Mouse (Mus musculus): ENCODE measurements around the gene Anapc4. TPM values are rescaled to one million over a fixed set of nuclear protein-coding genes. Genes with fewer than 3 reads are reported as not detected.

Anapc4 gene
- polyA plus RNA-seq, 1 experiment from 2014 or later = 24.9 TPM

GRCm38 (mm10) chr5:52904671-52905070, 70.9 kb downstream of the Anapc4 start:
- Histone ChIP-seq H3K27me3 (no peaks in the 10 kb centered on the region), H3K4me3 (replicated peaks) (no peak overlapping the region), H3K4me1 (replicated peaks) (no peaks in the 10 kb centered on the region; the same call in 1 of the 2 replicates), H3K27ac (replicated peaks) (no peak overlapping the region), H3K9me3 (replicated peaks) (no peaks in the 10 kb centered on the region), H3K9ac (no peak overlapping the region), H3K4me2 (no peak overlapping the region), H3K36me3 (replicated peaks) (no peaks in the 10 kb centered on the region)
- 30% methylated on average over 6 of the region's 6 CpGs for WGBS (ENCODE audit: insufficient replicate concordance)
- ATAC-seq (ENCODE audit: insufficient read depth) = no peak

- Histone ChIP-seq H3K27me3 (no peaks in the 10 kb centered on the region), H3K36me3 (replicated peaks) (no peaks in the 10 kb centered on the region), H3K27ac (replicated peaks) (no peak overlapping the region), H3K4me2 (no peak overlapping the region), H3K9ac (no peak overlapping the region), H3K4me3 (replicated peaks) (no peak overlapping the region), H3K9me3 (replicated peaks) (no peaks in the 10 kb centered on the region), H3K4me1 (replicated peaks) (no peaks in the 10 kb centered on the region; the same call in 1 of the 2 replicates)
- no peak for ATAC-seq (ENCODE audit: insufficient read depth)
- 65% methylated on average over 3 of the region's 3 CpGs for WGBS (ENCODE audit: insufficient replicate concordance)
These were observed 74.4 kb downstream of the Anapc4 start for GRCm38 (mm10) chr5:52908246-52908645.

- Histone ChIP-seq H3K27me3 (no peaks in the 10 kb centered on the region), H3K4me2 (peak overlapping the region; percentile 47), H3K4me1 (replicated peaks) (no peaks in the 10 kb centered on the region), H3K4me3 (replicated peaks) (peak overlapping the region; percentile 19), H3K9ac (no peak overlapping the region), H3K36me3 (replicated peaks) (no peaks in the 10 kb centered on the region), H3K27ac (replicated peaks) (no peak overlapping the region), H3K9me3 (replicated peaks) (no peaks in the 10 kb centered on the region)
- no peak for ATAC-seq (ENCODE audit: insufficient read depth)
- WGBS (ENCODE audit: insufficient replicate concordance) = 13% methylated on average over 12 of the region's 12 CpGs
These were observed 76.4 kb downstream of the Anapc4 start for GRCm38 (mm10) chr5:52910159-52910591.

- Histone ChIP-seq H3K27me3 (no peaks in the 10 kb centered on the region), H3K9me3 (replicated peaks) (no peaks in the 10 kb centered on the region), H3K36me3 (replicated peaks) (no peaks in the 10 kb centered on the region), H3K27ac (replicated peaks) (no peak overlapping the region), H3K4me3 (replicated peaks) (no peak overlapping the region), H3K4me2 (no peak overlapping the region), H3K9ac (no peak overlapping the region), H3K4me1 (replicated peaks) (no peaks in the 10 kb centered on the region)
- WGBS (ENCODE audit: insufficient replicate concordance) = 77% methylated on average over 10 of the region's 10 CpGs
- ATAC-seq (ENCODE audit: insufficient read depth) = no peak
These were observed 77.6 kb downstream of the Anapc4 start for GRCm38 (mm10) chr5:52911286-52911870.

GRCm38 (mm10) chr5:52913711-52914110, 79.9 kb downstream of the Anapc4 start:
- no peaks in the 10 kb centered on the region for H3K4me1 ChIP-seq (replicated peaks)
- H3K9me3 ChIP-seq (replicated peaks) = no peaks in the 10 kb centered on the region
- H3K27ac ChIP-seq (replicated peaks) = no peak overlapping the region
- no peak for ATAC-seq (ENCODE audit: insufficient read depth)
- no peak overlapping the region for H3K9ac ChIP-seq
- no peaks in the 10 kb centered on the region for H3K27me3 ChIP-seq
- H3K4me2 ChIP-seq = no peak overlapping the region
- H3K36me3 ChIP-seq (replicated peaks) = no peaks in the 10 kb centered on the region
- H3K4me3 ChIP-seq (replicated peaks) = no peak overlapping the region
- WGBS (ENCODE audit: insufficient replicate concordance) = 70% methylated on average over 7 of the region's 7 CpGs

GRCm38 (mm10) chr5:52916186-52916585, 82.4 kb downstream of the Anapc4 start:
- Histone ChIP-seq H3K27ac (replicated peaks) (no peak overlapping the region), H3K27me3 (no peaks in the 10 kb centered on the region), H3K4me1 (replicated peaks) (no peaks in the 10 kb centered on the region), H3K4me2 (no peak overlapping the region), H3K4me3 (replicated peaks) (no peak overlapping the region), H3K9me3 (replicated peaks) (no peaks in the 10 kb centered on the region), H3K9ac (no peak overlapping the region), H3K36me3 (replicated peaks) (no peaks in the 10 kb centered on the region)
- WGBS (ENCODE audit: insufficient replicate concordance) = 61% methylated on average over 6 of the region's 6 CpGs
- ATAC-seq (ENCODE audit: insufficient read depth) = no peak

Other genes starting within 250 kb of the Anapc4 start
- gene Sepsecs, start 164.3 kb upstream of the Anapc4 start, polyA plus RNA-seq (2015; fragmentation: Nextera tagmentation; extraction: Ambion mirVana) = 7.8 and 8.3 TPM in 2 replicates
- gene Pi4k2b, start 92.4 kb upstream of the Anapc4 start, polyA plus RNA-seq (2015; fragmentation: Nextera tagmentation; extraction: Ambion mirVana) = 16.3 and 17.3 TPM in 2 replicates
- 6.1 and 6.7 TPM in 2 replicates for gene Zcchc4, start 58.6 kb upstream of the Anapc4 start, polyA plus RNA-seq (2015; fragmentation: Nextera tagmentation; extraction: Ambion mirVana)
- gene Slc34a2, start 204.1 kb downstream of the Anapc4 start, polyA plus RNA-seq (2015; fragmentation: Nextera tagmentation; extraction: Ambion mirVana) = 0.03 TPM in 1 of 2 replicates, not detected in the other